Mouse (Mus musculus) lung, postnatal 0 days (tissue): ENCODE results near the gene Car10. TPM values are rescaled to one million over a fixed set of nuclear protein-coding genes. Genes with fewer than 3 reads are reported as not detected.

Source experiments
- ATAC-seq: fragments of 200-750 bp; cut with Nextera tagmentation; 2 replicates; pipeline ENCODE4 v1.8.0; 2017; ENCODE audit warnings: moderate library complexity
- DNase-seq: peaks from one replicate; pipeline ENCODE4 v3.0.0-alpha.2; 2016; ENCODE audit warnings: low spot score
- H3K27ac ChIP-seq: fragments of 300-500 bp; sonication (generic); 2 replicates; pipeline ENCODE4 v1.5.1; 2014; ENCODE audit warnings: antibody characterized with exemption, mild to moderate bottlenecking, low read length, mixed read lengths
- H3K27me3 ChIP-seq: fragments of 300-500 bp; sonication (generic); replicated peaks from 2 replicates; pipeline ENCODE4 v1.6.1; 2014; ENCODE audit warnings: low read length, mixed read lengths; ENCODE audit not compliant: insufficient read depth
- H3K36me3 ChIP-seq: fragments of 300-500 bp; sonication (generic); 2 replicates; pipeline ENCODE4 v1.6.1; 2014; ENCODE audit warnings: low read length, mixed read lengths; ENCODE audit not compliant: insufficient read depth
- H3K4me1 ChIP-seq: fragments of 300-500 bp; sonication (generic); 2 replicates; pipeline ENCODE4 v1.6.1; 2014; ENCODE audit warnings: antibody characterized with exemption, low read depth, low read length, mixed read lengths; ENCODE audit not compliant: insufficient read depth
- H3K4me2 ChIP-seq: fragments of 300-500 bp; sonication (generic); replicated peaks from 2 replicates; pipeline ENCODE4 v1.6.1; 2014; ENCODE audit warnings: low read depth, mild to moderate bottlenecking, low read length, moderate library complexity, mixed read lengths
- H3K4me3 ChIP-seq: fragments of 300-500 bp; sonication (generic); 2 replicates; pipeline ENCODE4 v1.5.1; 2014; ENCODE audit warnings: low read depth, low read length
- H3K9ac ChIP-seq: fragments of 300-500 bp; sonication (generic); replicated peaks from 2 replicates; pipeline ENCODE4 v1.6.1; 2014; ENCODE audit warnings: low read depth, mild to moderate bottlenecking
- H3K9me3 ChIP-seq: fragments of 300-500 bp; sonication (generic); 2 replicates; pipeline ENCODE4 v1.6.1; 2016; ENCODE audit warnings: low read length, mixed read lengths
- CTCF ChIP-seq: IDR thresholded peaks from 2 replicates; pipeline ENCODE4 v1.5.1; 2016; ENCODE audit warnings: antibody characterized with exemption, mild to moderate bottlenecking
- EP300 ChIP-seq: IDR thresholded peaks from 2 replicates; pipeline ENCODE4 v1.6.1; 2016; ENCODE audit warnings: antibody characterized with exemption, mild to moderate bottlenecking, control low read depth
- WGBS: fragments of 180-500 bp; shearing (Covaris S2); extraction: QIAGEN DNeasy Blood & Tissue Kit; methylation state at CpG from one replicate; pipeline ENCODE4 v1.1.7; 2014; 5-methylcytosine and 5-hydroxymethylcytosine counted together
- polyA plus RNA-seq: library from polyadenylated mRNA; unstranded; fragments of >200 nt; fragmentation: Nextera tagmentation; extraction: Ambion mirVana; gene quantifications from 2 replicates; pipeline ENCODE4 v1.2.1, GENCODE M21; 2015

Gene Car10
- polyA plus RNA-seq, 1 experiment from 2014 or later = not detected

DNA sequence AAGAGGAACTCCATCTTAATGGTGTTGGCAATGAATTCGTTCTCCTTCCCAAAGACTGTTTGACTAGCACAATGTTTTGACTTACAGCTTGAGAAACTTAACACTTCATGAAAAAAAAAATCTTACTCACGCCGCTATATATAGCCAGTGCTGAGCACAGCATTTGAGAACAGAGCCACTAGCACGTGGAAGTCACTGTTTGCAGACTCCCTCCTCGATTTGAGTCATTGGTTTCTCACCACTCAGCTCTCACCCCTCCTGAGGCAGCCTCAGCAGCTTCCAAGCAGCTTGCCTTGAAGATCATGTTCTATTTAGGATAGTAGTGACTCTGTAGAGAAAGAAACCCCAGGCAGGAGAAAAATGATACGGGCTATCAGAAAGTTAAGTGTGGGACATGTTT is 176.1 kb downstream of the Car10 start:
- DNase-seq (peak; percentile 54), ATAC-seq (peak; percentile 44; the same call in 1 of the 2 replicates)
- Histone ChIP-seq H3K36me3 (no peaks in the 10 kb centered on the region), H3K9me3 (no peaks in the 10 kb centered on the region), H3K27me3 (no peaks in the 10 kb centered on the region), H3K4me1 (no peaks in the 10 kb centered on the region), H3K9ac (no peak overlapping the region), H3K4me2 (no peak overlapping the region), H3K27ac (no peak overlapping the region), H3K4me3 (no peak overlapping the region)
- no peak for TF ChIP-seq CTCF
- TF ChIP-seq EP300 = no peak
- WGBS = 27% methylated on average over 6 of the region's 6 CpGs

GRCm38 (mm10) chr11:93293661-93294060 is 195.8 kb downstream of the Car10 start:
- TF ChIP-seq EP300 (no peak), CTCF (no peak)

GRCm38 (mm10) chr11:93309981-93310380 is 212.2 kb downstream of the Car10 start:
- TF ChIP-seq CTCF = no peak
- no peak for TF ChIP-seq EP300
- Histone ChIP-seq H3K4me3 (no peak overlapping the region), H3K27me3 (no peaks in the 10 kb centered on the region), H3K9me3 (no peaks in the 10 kb centered on the region), H3K9ac (no peak overlapping the region), H3K27ac (no peak overlapping the region), H3K4me1 (no peaks in the 10 kb centered on the region), H3K4me2 (no peak overlapping the region), H3K36me3 (no peaks in the 10 kb centered on the region)
- ATAC-seq = no peak
- no peak for DNase-seq
- WGBS = 85% methylated on average over 1 of the region's 1 CpGs

More at GRCm38 (mm10) chr11:93293661-93294060, 195.8 kb downstream of the Car10 start:
- Histone ChIP-seq H3K4me1 (no peaks in the 10 kb centered on the region), H3K4me2 (no peak overlapping the region), H3K36me3 (no peaks in the 10 kb centered on the region), H3K4me3 (no peak overlapping the region), H3K27me3 (no peaks in the 10 kb centered on the region), H3K9me3 (no peaks in the 10 kb centered on the region), H3K27ac (no peak overlapping the region), H3K9ac (no peak overlapping the region)
- DNase-seq = no peak
- ATAC-seq = no peak
- 63% methylated on average over 1 of the region's 1 CpGs for WGBS

GRCm38 (mm10) chr11:93337756-93338155 is 239.9 kb downstream of the Car10 start:
- Histone ChIP-seq H3K27me3 (no peaks in the 10 kb centered on the region), H3K36me3 (no peaks in the 10 kb centered on the region), H3K9me3 (no peaks in the 10 kb centered on the region), H3K4me2 (no peak overlapping the region), H3K27ac (no peak overlapping the region), H3K4me1 (no peaks in the 10 kb centered on the region), H3K4me3 (no peak overlapping the region), H3K9ac (no peak overlapping the region)
- TF ChIP-seq CTCF = no peak
- TF ChIP-seq EP300 = no peak
- DNase-seq (no peak), ATAC-seq (no peak)
- 78% methylated on average over 3 of the region's 3 CpGs for WGBS

DNA sequence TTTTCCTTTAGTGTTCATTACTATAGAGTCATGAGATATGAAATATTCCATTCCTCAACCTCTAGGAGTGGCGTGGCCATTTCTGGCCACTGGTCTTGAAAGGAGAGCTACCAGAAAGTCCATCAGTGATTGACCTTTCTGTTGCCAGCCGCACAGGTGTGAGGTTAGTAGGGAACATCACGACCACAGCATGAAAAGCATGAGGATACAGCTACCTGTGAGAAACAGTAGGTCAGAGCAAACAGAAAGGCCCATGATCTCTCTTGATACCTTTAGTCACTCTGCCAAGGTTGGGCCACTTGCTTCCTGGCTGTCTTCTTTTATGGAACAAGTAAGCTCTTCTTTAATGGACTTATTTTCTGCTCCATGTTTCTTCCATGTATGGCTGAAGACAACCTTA is 246.1 kb downstream of the Car10 start:
- H3K9me3 ChIP-seq = no peaks in the 10 kb centered on the region
- no peak overlapping the region for H3K27ac ChIP-seq
- H3K4me1 ChIP-seq = no peaks in the 10 kb centered on the region
- H3K36me3 ChIP-seq = no peaks in the 10 kb centered on the region
- no peak overlapping the region for H3K4me3 ChIP-seq
- DNase-seq (no peak), ATAC-seq (no peak)
- TF ChIP-seq EP300 (no peak), CTCF (no peak)
- H3K4me2 ChIP-seq = no peak overlapping the region
- no peak overlapping the region for H3K9ac ChIP-seq
- no peaks in the 10 kb centered on the region for H3K27me3 ChIP-seq
- WGBS = 75% methylated on average over 3 of the region's 3 CpGs

GRCm38 (mm10) chr11:93344869-93345268 is 247.0 kb downstream of the Car10 start:
- H3K4me3 ChIP-seq = no peak overlapping the region
- H3K27ac ChIP-seq = no peak overlapping the region
- H3K36me3 ChIP-seq = no peaks in the 10 kb centered on the region
- H3K9ac ChIP-seq = no peak overlapping the region
- DNase-seq (no peak), ATAC-seq (no peak)
- H3K9me3 ChIP-seq = no peaks in the 10 kb centered on the region
- H3K4me2 ChIP-seq = no peak overlapping the region
- H3K4me1 ChIP-seq = no peaks in the 10 kb centered on the region
- no peak for TF ChIP-seq EP300
- no peak for TF ChIP-seq CTCF
- 71% methylated on average over 3 of the region's 3 CpGs for WGBS
- H3K27me3 ChIP-seq = no peaks in the 10 kb centered on the region

- peak; percentile 11 for DNase-seq
- H3K9ac ChIP-seq = no peak overlapping the region
- H3K9me3 ChIP-seq = no peaks in the 10 kb centered on the region
- H3K36me3 ChIP-seq = no peaks in the 10 kb centered on the region
- no peak overlapping the region for H3K27ac ChIP-seq
- ATAC-seq = no peak
- no peak overlapping the region for H3K4me2 ChIP-seq
- TF ChIP-seq CTCF (no peak), EP300 (no peak)
- H3K4me1 ChIP-seq = no peaks in the 10 kb centered on the region
- no peak overlapping the region for H3K4me3 ChIP-seq
- H3K27me3 ChIP-seq = no peaks in the 10 kb centered on the region
- 71% methylated on average over 2 of the region's 2 CpGs for WGBS
Observed at GRCm38 (mm10) chr11:93361576-93361975, 263.7 kb downstream of the Car10 start.
